Mouse (Mus musculus): ENCODE data around the gene Usp27x. TPM values are rescaled to one million over a fixed set of nuclear protein-coding genes. Genes with fewer than 3 reads are reported as not detected.

Usp27x gene
- 2.1 and 2.7 TPM in 2 replicates for polyA plus RNA-seq (2015; fragmentation: Nextera tagmentation; extraction: Ambion mirVana)

DNA sequence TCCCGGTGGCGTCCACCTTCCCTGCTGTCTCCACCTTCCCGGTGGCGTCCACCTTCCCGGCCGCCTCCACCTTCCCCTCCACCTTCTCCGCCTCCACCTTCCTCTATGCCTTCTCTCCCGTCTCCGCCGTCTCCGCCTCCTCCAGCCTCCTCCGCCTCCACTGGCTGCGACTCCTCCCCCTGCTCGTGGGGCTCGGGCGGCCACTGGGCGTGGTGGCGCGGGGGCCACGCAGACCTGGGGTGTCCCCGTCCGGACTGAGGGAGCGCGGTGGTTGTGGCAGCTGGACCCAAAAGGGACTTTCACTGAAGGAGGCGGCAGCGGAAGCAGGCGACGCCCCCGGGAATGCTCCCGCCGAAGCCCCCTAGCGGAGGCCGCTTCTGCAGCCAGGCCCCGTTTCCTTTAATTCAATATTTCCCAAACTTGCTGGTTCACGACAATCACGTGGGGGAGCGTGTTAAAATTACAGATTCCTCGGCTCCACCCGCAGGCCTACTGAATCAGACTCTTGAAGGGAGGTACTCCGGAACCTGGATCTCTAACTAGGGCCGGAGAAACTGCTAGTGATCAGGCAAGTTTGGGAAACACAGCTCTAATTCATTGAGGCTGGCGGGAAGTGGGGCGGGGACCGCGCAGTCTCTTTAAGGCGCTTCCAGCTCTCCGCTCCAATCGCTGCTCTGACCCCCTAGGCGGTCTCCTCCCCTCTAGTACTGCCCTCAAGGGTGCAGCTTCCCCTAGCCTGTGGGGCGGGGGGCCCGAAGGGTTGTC lies at the start of gene Usp27x:
Gene Usp27x, minus strand, starts transcription at position 115 of the 765 bp plus-strand sequence.
- Histone ChIP-seq H3K27ac (replicated peaks) (peak within 1 kb of the TSS; percentile 88), H3K36me3 (no peaks in the 10 kb centered on the region), H3K9ac (peak within 1 kb of the TSS; percentile 65), H3K4me1 (replicated peaks) (peaks cover 14% of the 10 kb centered on the region), H3K9me3 (no peaks in the 10 kb centered on the region), H3K4me2 (peak within 1 kb of the TSS; percentile 68), H3K4me3 (peak within 1 kb of the TSS; percentile 59), H3K27me3 (no peaks in the 10 kb centered on the region)
- ATAC-seq (ENCODE audit: low FRiP score, low read depth), result peak; percentile 91
- 21% methylated on average over 48 of the region's 51 CpGs for WGBS

DNA sequence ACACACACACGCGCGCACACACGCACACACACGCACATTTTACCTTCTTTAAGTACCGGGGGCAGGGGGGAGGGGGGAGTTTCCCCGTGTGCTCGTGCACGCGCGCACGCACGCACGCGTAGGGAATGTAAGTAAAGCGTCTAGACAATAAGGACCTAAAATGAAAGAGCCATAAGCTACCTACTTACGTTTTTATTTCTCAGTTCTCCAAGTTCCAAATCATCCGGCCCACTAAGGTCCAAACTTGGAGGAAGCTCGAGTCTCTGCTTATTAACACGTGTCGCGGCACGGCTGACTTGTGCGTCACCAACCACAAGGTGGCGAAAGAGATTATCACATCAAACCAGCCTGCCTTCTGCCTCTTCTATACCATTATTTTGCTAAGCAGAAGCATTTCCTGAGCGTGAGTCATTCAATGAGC lies 47.1 kb upstream of the Usp27x start:
- H3K4me2 ChIP-seq, result peak overlapping the region; percentile 73
- peaks cover 2% of the 10 kb centered on the region; the same call in 1 of the 2 replicates for H3K27me3 ChIP-seq
- no peaks in the 10 kb centered on the region for H3K9me3 ChIP-seq
- peak overlapping the region; percentile 45 for H3K4me3 ChIP-seq
- H3K4me1 ChIP-seq (replicated peaks), result no peaks in the 10 kb centered on the region
- no peaks in the 10 kb centered on the region for H3K36me3 ChIP-seq
- 19% methylated on average over 26 of the region's 26 CpGs for WGBS
- ATAC-seq (ENCODE audit: low FRiP score, low read depth), result peak; percentile 83
- H3K27ac ChIP-seq (replicated peaks), result no peak overlapping the region
- peak overlapping the region; percentile 29; the same call in 1 of the 2 replicates for H3K9ac ChIP-seq

DNA sequence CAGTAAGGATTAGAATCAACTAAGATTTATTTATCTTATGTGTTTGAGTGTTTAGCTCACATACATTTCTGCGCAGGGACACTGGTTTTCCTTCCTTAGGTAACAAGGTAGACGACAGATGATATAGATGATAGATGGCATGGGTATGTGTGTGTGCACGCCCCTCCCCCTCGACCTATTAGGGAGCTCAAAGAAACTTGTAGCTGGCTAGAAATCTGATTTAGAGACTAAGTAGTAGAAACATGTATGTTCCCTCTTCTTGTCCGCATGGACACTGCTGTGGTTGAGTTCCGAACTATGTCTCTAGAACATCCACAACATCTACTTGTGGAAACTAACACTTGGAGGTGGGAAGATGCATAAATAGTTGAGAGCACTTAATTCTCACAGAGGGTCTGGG lies 46.5 kb upstream of the Usp27x start:
- peaks cover 2% of the 10 kb centered on the region; the same call in 1 of the 2 replicates for H3K27me3 ChIP-seq
- 76% methylated on average over 6 of the region's 6 CpGs for WGBS
- ATAC-seq (ENCODE audit: low FRiP score, low read depth), result no peak

DNA sequence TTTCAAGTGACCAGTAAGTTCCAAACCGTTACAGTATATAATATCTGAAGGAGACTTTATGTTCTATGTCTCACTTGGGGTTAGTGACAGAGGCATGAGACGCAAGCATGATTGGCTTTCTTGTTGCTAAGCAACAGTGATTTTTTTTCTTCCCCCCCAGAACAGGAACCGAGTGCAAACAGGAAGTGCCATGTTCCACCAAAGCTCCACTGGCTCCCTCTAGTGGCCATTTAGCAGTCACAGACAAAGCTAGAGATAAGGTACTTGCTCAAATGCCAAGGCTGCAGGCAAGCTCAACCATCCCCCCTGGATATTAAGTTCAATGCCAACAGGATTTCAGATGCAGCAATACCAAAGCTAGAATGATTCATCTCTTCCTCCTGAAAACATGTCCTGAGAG lies 45.4 kb upstream of the Usp27x start:
- peak overlapping the region; percentile 33 for H3K4me2 ChIP-seq
- no peaks in the 10 kb centered on the region for H3K4me1 ChIP-seq (replicated peaks)
- H3K27me3 ChIP-seq, result no peaks in the 10 kb centered on the region
- whole genome bisulfite sequencing, result 25% methylated on average over 3 of the region's 3 CpGs
- no peak overlapping the region for H3K4me3 ChIP-seq
- no peak overlapping the region for H3K27ac ChIP-seq (replicated peaks)
- peak; percentile 77; the same call in 1 of the 2 replicates for ATAC-seq (ENCODE audit: low FRiP score, low read depth)
- no peaks in the 10 kb centered on the region for H3K36me3 ChIP-seq
- no peaks in the 10 kb centered on the region for H3K9me3 ChIP-seq
- H3K9ac ChIP-seq, result no peak overlapping the region

More for the DNA sequence above, 46.5 kb upstream of the Usp27x start:
- H3K4me2 ChIP-seq, result peak overlapping the region; percentile 73
- peak overlapping the region; percentile 45 for H3K4me3 ChIP-seq
- no peaks in the 10 kb centered on the region for H3K4me1 ChIP-seq (replicated peaks)
- no peaks in the 10 kb centered on the region for H3K36me3 ChIP-seq
- H3K9me3 ChIP-seq, result no peaks in the 10 kb centered on the region
- no peak overlapping the region for H3K27ac ChIP-seq (replicated peaks)
- 0 out of 2 replicates have a peak overlapping the region, but pooled peaks have one; percentile 29 for H3K9ac ChIP-seq

DNA sequence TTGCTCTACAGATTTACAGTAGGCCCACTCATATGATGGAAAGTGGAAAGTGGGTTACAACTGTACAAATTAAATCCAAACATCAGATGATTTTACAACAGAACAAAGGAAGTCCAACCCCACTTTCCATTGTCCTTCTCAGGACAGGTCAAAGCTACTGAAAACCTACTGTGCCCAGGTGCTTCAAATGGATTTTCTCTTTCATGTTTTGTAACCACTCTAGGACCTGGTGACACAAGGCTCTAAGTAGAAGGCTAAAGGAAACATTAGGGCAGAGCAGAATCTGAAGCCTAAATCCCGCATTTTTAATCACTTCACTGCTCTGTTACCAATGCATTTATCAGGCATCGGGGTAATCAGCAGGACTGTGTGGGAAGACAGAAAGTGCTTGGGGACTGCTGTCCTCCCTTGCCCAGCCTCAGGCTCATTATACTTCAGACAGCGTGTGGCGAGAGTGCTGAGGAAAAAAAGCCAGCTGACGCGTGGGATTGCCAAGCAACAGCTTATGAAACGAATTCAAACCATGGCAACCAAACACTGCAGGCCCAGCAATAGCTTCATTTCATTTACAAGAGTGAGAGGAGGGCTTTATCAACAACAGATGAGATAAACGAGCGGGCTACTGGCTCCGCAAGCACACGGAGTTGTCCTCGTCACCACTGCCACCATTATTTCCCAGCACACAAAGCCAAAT lies 40.7 kb upstream of the Usp27x start:
- 42% methylated on average over 12 of the region's 12 CpGs for WGBS
- no peaks in the 10 kb centered on the region for H3K36me3 ChIP-seq
- peak overlapping the region; percentile 31; the same call in 1 of the 2 replicates for H3K4me2 ChIP-seq
- no peaks in the 10 kb centered on the region for H3K27me3 ChIP-seq
- H3K27ac ChIP-seq (replicated peaks), result peak overlapping the region; percentile 43
- no peaks in the 10 kb centered on the region for H3K4me1 ChIP-seq (replicated peaks)
- peak; percentile 83 for ATAC-seq (ENCODE audit: low FRiP score, low read depth)
- no peak overlapping the region for H3K4me3 ChIP-seq
- H3K9ac ChIP-seq, result no peak overlapping the region
- H3K9me3 ChIP-seq, result no peaks in the 10 kb centered on the region

DNA sequence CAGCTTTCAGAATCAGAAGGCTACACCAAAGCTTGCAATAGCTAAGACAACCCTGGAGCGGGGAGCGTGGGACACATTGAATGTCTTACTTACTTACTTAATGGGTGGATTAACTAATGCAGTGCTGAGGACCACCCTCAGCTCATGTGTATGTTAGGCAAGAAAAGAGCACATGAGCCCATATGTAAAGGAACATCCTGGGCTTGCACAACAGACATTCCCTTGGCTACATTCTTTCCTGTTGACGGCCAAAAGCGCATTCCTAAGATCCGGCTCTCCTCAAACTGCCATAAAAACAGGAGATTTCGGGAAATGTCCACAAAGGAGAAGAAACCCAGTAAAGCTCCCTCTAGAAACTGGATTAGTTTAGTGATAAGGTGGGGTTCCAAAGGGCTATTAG lies 39.7 kb upstream of the Usp27x start:
- no peaks in the 10 kb centered on the region for H3K9me3 ChIP-seq
- no peak overlapping the region for H3K27ac ChIP-seq (replicated peaks)
- WGBS, result 90% methylated on average over 6 of the region's 6 CpGs
- no peaks in the 10 kb centered on the region for H3K36me3 ChIP-seq
- no peak for ATAC-seq (ENCODE audit: low FRiP score, low read depth)
- H3K4me2 ChIP-seq, result no peak overlapping the region
- no peaks in the 10 kb centered on the region for H3K27me3 ChIP-seq
- no peaks in the 10 kb centered on the region for H3K4me1 ChIP-seq (replicated peaks)
- H3K9ac ChIP-seq, result no peak overlapping the region
- H3K4me3 ChIP-seq, result no peak overlapping the region

DNA sequence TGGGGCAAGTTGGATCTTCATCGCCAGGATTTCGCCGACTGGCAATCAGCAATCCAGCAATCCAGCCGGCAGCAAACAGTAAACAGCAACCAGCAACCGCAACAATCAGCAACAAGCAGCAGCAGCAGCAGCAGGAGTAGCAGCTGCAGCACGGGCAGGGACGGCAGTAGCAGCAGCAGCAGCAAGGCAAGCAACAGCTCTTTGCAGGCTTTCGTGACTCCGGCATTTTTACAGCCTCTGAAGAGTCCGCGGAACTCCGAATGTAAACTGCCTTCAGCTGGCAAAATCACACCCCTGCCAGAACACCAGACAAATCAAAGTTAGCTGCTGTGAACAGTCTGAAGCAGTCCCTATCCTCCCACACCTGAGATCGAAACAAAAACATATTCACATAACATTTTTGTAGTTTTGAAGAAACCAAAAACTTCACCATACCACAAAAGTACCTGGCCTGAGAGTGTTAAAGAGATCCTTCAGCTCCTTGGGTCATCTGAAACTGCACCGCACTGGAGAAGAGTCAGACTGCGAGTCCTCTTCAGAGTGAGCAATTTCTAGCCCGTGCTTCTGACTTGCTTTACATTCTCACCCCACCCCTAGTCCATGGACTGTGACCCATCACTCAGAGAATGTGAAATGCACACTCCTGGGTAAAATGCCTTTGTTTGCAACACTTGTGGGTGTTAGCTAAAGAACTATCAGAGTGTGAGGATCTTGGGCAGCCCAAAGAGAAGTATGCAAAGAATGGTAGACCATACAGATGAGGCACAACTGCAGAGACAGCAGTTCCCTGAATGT lies 36.8 kb upstream of the Usp27x start:
- no peak overlapping the region for H3K9ac ChIP-seq
- no peak for ATAC-seq (ENCODE audit: low FRiP score, low read depth)
- no peaks in the 10 kb centered on the region for H3K9me3 ChIP-seq
- H3K27ac ChIP-seq (replicated peaks), result no peak overlapping the region
- H3K4me3 ChIP-seq, result no peak overlapping the region
- H3K4me2 ChIP-seq, result no peak overlapping the region
- no peaks in the 10 kb centered on the region for H3K36me3 ChIP-seq
- WGBS, result 82% methylated on average over 16 of the region's 16 CpGs
- no peaks in the 10 kb centered on the region for H3K4me1 ChIP-seq (replicated peaks)
- no peaks in the 10 kb centered on the region for H3K27me3 ChIP-seq

DNA sequence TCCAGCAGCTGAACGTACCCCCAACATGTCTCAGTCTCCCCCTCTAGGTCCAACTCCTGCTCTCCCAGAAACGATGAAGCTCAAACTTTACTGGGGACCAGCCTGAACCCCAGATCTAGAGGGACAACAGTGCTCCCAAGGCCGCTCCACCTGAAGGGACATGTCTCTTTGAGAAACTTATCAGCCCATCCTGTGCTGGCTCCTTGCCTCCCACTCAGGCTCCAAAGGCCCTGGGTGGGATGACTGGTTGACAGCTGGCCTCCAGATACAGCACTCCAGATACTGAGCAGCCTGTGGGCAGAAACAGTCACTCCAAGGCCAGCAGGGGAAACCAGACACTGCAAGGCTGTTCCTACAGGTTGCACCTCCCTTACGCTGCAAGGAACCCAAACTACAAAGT lies 956 bp upstream of the Usp27x start:
- peak overlapping the region; percentile 68 for H3K4me2 ChIP-seq
- peak overlapping the region; percentile 88 for H3K27ac ChIP-seq (replicated peaks)
- no peaks in the 10 kb centered on the region for H3K27me3 ChIP-seq
- H3K9ac ChIP-seq, result peak overlapping the region; percentile 65
- H3K4me3 ChIP-seq, result peak overlapping the region; percentile 59
- H3K9me3 ChIP-seq, result no peaks in the 10 kb centered on the region
- H3K4me1 ChIP-seq (replicated peaks), result peaks cover 14% of the 10 kb centered on the region
- 48% methylated on average over 4 of the region's 4 CpGs for WGBS
- H3K36me3 ChIP-seq, result no peaks in the 10 kb centered on the region
- peak; percentile 32 for ATAC-seq (ENCODE audit: low FRiP score, low read depth)

DNA sequence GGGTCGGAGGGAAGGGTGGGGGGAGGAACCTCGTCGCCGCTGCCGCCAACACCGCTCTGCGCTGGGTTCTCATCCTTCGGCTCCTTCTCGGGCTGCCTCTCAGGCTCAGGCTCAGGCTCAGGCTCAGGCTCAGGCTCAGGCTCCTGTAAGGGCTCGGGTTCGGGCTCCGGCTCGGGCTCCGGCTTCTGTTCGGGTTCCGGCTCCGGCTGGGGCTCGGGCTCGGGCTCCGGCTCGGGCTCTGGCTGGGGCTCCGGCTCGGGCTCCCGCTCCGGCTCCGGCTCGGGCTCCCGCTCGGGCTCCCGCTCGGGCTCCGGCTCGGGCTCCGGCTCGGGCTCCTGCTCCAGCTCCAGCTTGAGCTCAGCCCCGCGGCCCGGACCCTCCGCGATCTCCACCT lies 311 bp downstream of the Usp27x start:
- 36% methylated on average over 33 of the region's 40 CpGs for WGBS
- peak overlapping the region; percentile 65 for H3K9ac ChIP-seq
- H3K27me3 ChIP-seq, result no peaks in the 10 kb centered on the region
- peak overlapping the region; percentile 59 for H3K4me3 ChIP-seq
- H3K9me3 ChIP-seq, result no peaks in the 10 kb centered on the region
- peak; percentile 39; the same call in 1 of the 2 replicates for ATAC-seq (ENCODE audit: low FRiP score, low read depth)
- peaks cover 14% of the 10 kb centered on the region for H3K4me1 ChIP-seq (replicated peaks)
- H3K36me3 ChIP-seq, result no peaks in the 10 kb centered on the region
- H3K4me2 ChIP-seq, result peak overlapping the region; percentile 68
- H3K27ac ChIP-seq (replicated peaks), result peak overlapping the region; percentile 88

DNA sequence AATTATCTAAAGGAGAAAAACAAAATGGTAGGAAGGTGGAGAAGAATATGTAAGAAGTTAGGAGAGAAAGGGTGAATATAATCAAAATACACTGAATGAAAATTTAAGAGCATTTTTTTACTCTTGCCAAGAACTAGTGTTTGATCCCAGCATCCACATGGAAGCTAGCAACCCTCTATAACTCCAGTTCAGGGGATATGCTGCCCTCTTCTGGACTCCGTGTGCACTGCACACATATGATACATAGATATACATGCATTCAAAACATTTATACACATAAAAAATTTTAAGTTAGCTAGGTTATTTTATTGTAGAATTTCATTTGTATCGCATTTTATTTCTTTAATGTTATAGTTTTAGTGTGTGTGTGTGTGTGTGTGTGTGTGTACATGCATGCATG lies 50.2 kb downstream of the Usp27x start:
- Histone ChIP-seq H3K27me3 (no peaks in the 10 kb centered on the region), H3K27ac (replicated peaks) (no peak overlapping the region), H3K9me3 (no peaks in the 10 kb centered on the region), H3K4me1 (replicated peaks) (no peaks in the 10 kb centered on the region), H3K9ac (no peak overlapping the region), H3K36me3 (no peaks in the 10 kb centered on the region), H3K4me2 (no peak overlapping the region), H3K4me3 (no peak overlapping the region)
- ATAC-seq (ENCODE audit: low FRiP score, low read depth), result no peak
- WGBS, result 39% methylated on average over 2 of the region's 2 CpGs

DNA sequence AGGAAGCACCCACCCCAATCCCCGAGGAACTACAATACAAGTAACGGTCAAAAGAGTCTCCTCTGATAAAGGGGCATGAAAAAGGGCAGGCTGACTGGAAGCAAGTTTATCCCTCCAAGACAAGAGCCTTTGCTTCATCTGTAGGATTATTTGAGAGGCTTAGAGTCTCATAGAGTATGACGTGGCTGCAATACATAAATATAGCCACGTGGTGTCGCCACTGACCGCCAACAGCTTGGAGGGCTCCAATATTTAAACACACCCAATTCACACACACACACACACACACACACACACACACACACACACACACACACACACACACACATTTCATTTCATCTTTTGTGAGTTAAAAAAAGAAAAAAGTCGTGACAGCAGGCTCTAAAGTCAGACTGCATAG lies 53.3 kb downstream of the Usp27x start:
- no peak for ATAC-seq (ENCODE audit: low FRiP score, low read depth)
- Histone ChIP-seq H3K4me2 (no peak overlapping the region), H3K9me3 (no peaks in the 10 kb centered on the region)

More for the DNA sequence above, 53.3 kb downstream of the Usp27x start:
- H3K36me3 ChIP-seq, result no peaks in the 10 kb centered on the region
- no peaks in the 10 kb centered on the region for H3K27me3 ChIP-seq
- 13% methylated on average over 5 of the region's 7 CpGs for WGBS
- no peak overlapping the region for H3K4me3 ChIP-seq
- H3K4me1 ChIP-seq (replicated peaks), result 0 out of 2 replicates have a peak, but pooled peaks cover 3% of the 10 kb centered on the region
- no peak overlapping the region for H3K9ac ChIP-seq
- H3K27ac ChIP-seq (replicated peaks), result no peak overlapping the region
